Comparison of ENCODE assay signal across 24 mouse cellular contexts in genomic region chr2:160707673-160708072, GRCm38 (mm10). TPM values are rescaled to one million over a fixed set of nuclear protein-coding genes. Genes with fewer than 3 reads are reported as not detected.
A peak's percentile ranks its signal among the peaks of the same experiment; 100 is the strongest.
DNase-seq lines count a peak whose midpoint lies in the region; ATAC-seq and TF ChIP-seq lines count a peak whose summit lies in the region.
"Had no signal": no experiment of that assay in that cellular context is flagged by ENCODE, and none has a peak within 500 bp of the region (broad histone marks: within the 10 kb centered on the region; RNA-seq: fewer than 3 reads in every experiment).

No protein-coding gene starts in this region.

- TF ChIP-seq CTCF in CH12.LX (conservative IDR thresholded peaks at IDR 0.05 in 1 of 2, IDR thresholded peaks at IDR 0.05 in 1 of 2; ENCODE audit: low read depth in 2 of 2, low read length in 2 of 2) (no peak), MEL (IDR thresholded peaks at IDR 0.05 in 2 of 3, conservative IDR thresholded peaks at IDR 0.05 in 1 of 3; ENCODE audit: control insufficient read depth in 1 of 3, insufficient read depth in 1 of 3, low read depth in 2 of 3, low read length in 3 of 3, poor library complexity in 1 of 3, severe bottlenecking in 1 of 3) (no peak)

- dilution Hi-C loops in CH12.LX (cut with MboI; ENCODE audit: extremely low pct_ligation_motif_present, extremely low pct_unique_long_range_greater_than_20kb, low sequenced_read_pairs), result no loop called here

- H3K4me1 ChIP-seq in CH12.LX (ENCODE audit: control insufficient read depth in 1 of 2, insufficient read depth in 2 of 2) (peaks cover 0 to 22% of the 10 kb centered on the region in 2 experiments; a peak in 2 of 4 replicates), MEL (ENCODE audit: control insufficient read depth in 1 of 2, insufficient read depth in 2 of 2, low read length in 2 of 2) (peaks cover 5 to 18% of the 10 kb centered on the region in 2 experiments)
- no peaks in the 10 kb centered on the region for H3K4me1 ChIP-seq in midbrain, embryonic 11.5 days (ENCODE audit: control insufficient read depth, insufficient read depth, low read length)
- H3K4me1 ChIP-seq: embryonic facial prominence, embryonic 13.5 days; embryonic facial prominence, embryonic 15.5 days; forebrain, embryonic 10.5 days; forebrain, embryonic 12.5 days had no signal

- 0 out of 2 replicates have a peak, but pooled peaks have one; percentile 34 for ATAC-seq in megakaryocyte progenitor cell, adult 5-6 weeks (replicated peaks; ENCODE audit: poor library complexity)
- no peak for ATAC-seq in midbrain, embryonic 11.5 days (ENCODE audit: low FRiP score)
- ATAC-seq: CD4-positive, CD25-positive, alpha-beta regulatory T cell, adult 4 months; forebrain, embryonic 14.5 days; forebrain, embryonic 16.5 days had no signal

- no peak overlapping the region for H3K4me2 ChIP-seq in CH12.LX (ENCODE audit: insufficient read depth, low read depth, poor library complexity, severe bottlenecking)
- H3K4me2 ChIP-seq in midbrain, embryonic 11.5 days, result no peak overlapping the region
- H3K4me2 ChIP-seq: embryonic facial prominence, embryonic 13.5 days; embryonic facial prominence, embryonic 15.5 days; forebrain, embryonic 12.5 days had no signal

- H3K79me2 ChIP-seq in CH12.LX (replicated peaks; ENCODE audit: control insufficient read depth, extremely low read depth, insufficient read depth, poor library complexity, severe bottlenecking) (peaks cover 7% of the 10 kb centered on the region), MEL (ENCODE audit: control insufficient read depth, insufficient read depth, low read length, poor library complexity) (no peaks in the 10 kb centered on the region)

- H3K36me3 ChIP-seq in CH12.LX (replicated peaks in 1 of 2; ENCODE audit: control insufficient read depth in 1 of 2, insufficient read depth in 1 of 2, low read length in 1 of 2) (peaks cover 55 to 86% of the 10 kb centered on the region in 2 experiments), MEL (ENCODE audit: control insufficient read depth in 1 of 2, insufficient read depth in 2 of 2, low read length in 2 of 2) (peaks cover 31% of the 10 kb centered on the region in 2 experiments)
- H3K36me3 ChIP-seq in midbrain, embryonic 11.5 days (ENCODE audit: control insufficient read depth, insufficient read depth, low read length), result peaks cover 19% of the 10 kb centered on the region

- 91% methylated on average over 3 of the region's 3 CpGs for WGBS in midbrain, embryonic 11.5 days

- H3K9me3 ChIP-seq in CH12.LX (replicated peaks; ENCODE audit: low read length) (no peaks in the 10 kb centered on the region), MEL (replicated peaks; ENCODE audit: insufficient read depth, low read length) (no peaks in the 10 kb centered on the region)
- no peaks in the 10 kb centered on the region for H3K9me3 ChIP-seq in midbrain, embryonic 11.5 days (ENCODE audit: control insufficient read depth, low read length)
- H3K9me3 ChIP-seq: embryonic facial prominence, embryonic 13.5 days; embryonic facial prominence, embryonic 15.5 days; forebrain, embryonic 10.5 days; forebrain, embryonic 12.5 days had no signal

- H3K27ac ChIP-seq in CH12.LX (ENCODE audit: insufficient read depth, low read depth) (no peak overlapping the region), MEL (ENCODE audit: control insufficient read depth, low read depth, low read length) (no peak overlapping the region)
- H3K27ac ChIP-seq in midbrain, embryonic 11.5 days (ENCODE audit: low read depth, low read length), result no peak overlapping the region
- H3K27ac ChIP-seq: embryonic facial prominence, embryonic 13.5 days; embryonic facial prominence, embryonic 15.5 days; forebrain, embryonic 10.5 days; forebrain, embryonic 12.5 days had no signal

- TF ChIP-seq POLR2A in CH12.LX (IDR thresholded peaks at IDR 0.05; ENCODE audit: low read depth, low read length), result 0 out of 2 replicates have a peak, but pooled peaks have one; percentile 19
- TF ChIP-seq POLR2A in MEL (IDR thresholded peaks at IDR 0.05; ENCODE audit: control insufficient read depth in 1 of 2, insufficient read depth in 1 of 2, low read depth in 1 of 2, low read length in 2 of 2, poor library complexity in 1 of 2), result no peak

- in situ Hi-C loops in CH12.LX (cut with MboI; ENCODE audit: low pct_ligation_motif_present, low pct_unique_long_range_greater_than_20kb, low sequenced_read_pairs), result no loop called here

- no peak for DNase-seq in CH12.LX (ENCODE audit: extremely low read depth)
- peak; percentile 58 for DNase-seq in MEL (ENCODE audit: low read depth, low spot score)
- DNase-seq in left cerebral cortex, adult 8-10 months (ENCODE audit: low spot score in 2 of 2), result no peak
- no peak for DNase-seq in midbrain, embryonic 11.5 days (ENCODE audit: low spot score, missing footprints)
- DNase-seq: adrenal gland, adult 2 months; adrenal gland, postnatal 10 days; adrenal gland, postnatal 25 days; B cell, adult 2 months; cerebellum, adult 11 months; cerebellum, adult 18-20 months; cerebellum, adult 8-10 months; cerebellum, adult 9-11 months; cerebellum, postnatal 14 days; cerebellum, postnatal 36 days; embryo, embryonic 11 days had no signal

- TF ChIP-seq RAD21 in CH12.LX (IDR thresholded peaks at IDR 0.05; ENCODE audit: low read depth, low read length), result no peak
- no peak for TF ChIP-seq RAD21 in MEL (IDR thresholded peaks at IDR 0.05; ENCODE audit: low read depth, low read length)

- TF ChIP-seq EP300 in CH12.LX (IDR thresholded peaks at IDR 0.05; ENCODE audit: low read length) (no peak), MEL (IDR thresholded peaks at IDR 0.05; ENCODE audit: low read depth in 1 of 2, low read length in 2 of 2) (peak; percentile 31 to 48; a peak in 3 of 4 replicates)

- H3K27me3 ChIP-seq in CH12.LX (replicated peaks) (no peaks in the 10 kb centered on the region), MEL (ENCODE audit: control insufficient read depth in 1 of 2, insufficient read depth in 2 of 2, low read length in 2 of 2) (no peaks in the 10 kb centered on the region)
- no peaks in the 10 kb centered on the region for H3K27me3 ChIP-seq in midbrain, embryonic 11.5 days (ENCODE audit: control insufficient read depth, insufficient read depth, low read length)
- H3K27me3 ChIP-seq: embryonic facial prominence, embryonic 13.5 days; embryonic facial prominence, embryonic 15.5 days; forebrain, embryonic 12.5 days had no signal

- H3K4me3 ChIP-seq in CH12.LX (replicated peaks in 1 of 3; ENCODE audit: low read depth in 2 of 3, low read length in 2 of 3, poor library complexity in 1 of 3), result no peak overlapping the region
- H3K4me3 ChIP-seq in MEL (ENCODE audit: control insufficient read depth in 1 of 2, insufficient read depth in 1 of 2, low read depth in 2 of 2, low read length in 2 of 2), result no peak overlapping the region
- no peak overlapping the region for H3K4me3 ChIP-seq in midbrain, embryonic 11.5 days (ENCODE audit: low read depth, low read length)
- H3K4me3 ChIP-seq: embryonic facial prominence, embryonic 13.5 days; embryonic facial prominence, embryonic 15.5 days; erythroblast, embryonic 14.5 days; forebrain, embryonic 10.5 days; forebrain, embryonic 12.5 days had no signal

- H3K9ac ChIP-seq in CH12.LX (ENCODE audit: insufficient read depth, low read depth) (no peak overlapping the region), MEL (ENCODE audit: control insufficient read depth, low read depth, low read length, poor library complexity, severe bottlenecking) (no peak overlapping the region)
- H3K9ac ChIP-seq in midbrain, embryonic 11.5 days (ENCODE audit: low read length), result no peak overlapping the region
- H3K9ac ChIP-seq: embryonic facial prominence, embryonic 13.5 days; embryonic facial prominence, embryonic 15.5 days; forebrain, embryonic 12.5 days had no signal

TF ChIP-seq in CH12.LX, 34 proteins besides CTCF, POLR2A, EP300 and RAD21:
- TF ChIP-seq MXI1 (IDR thresholded peaks at IDR 0.05; ENCODE audit: low read depth, low read length) (no peak), KAT2A (IDR thresholded peaks at IDR 0.05; ENCODE audit: insufficient replicate concordance, low read length) (no peak), TBP (conservative IDR thresholded peaks at IDR 0.05; ENCODE audit: low read depth, low read length) (no peak), ZC3H11A (IDR thresholded peaks at IDR 0.05; ENCODE audit: low read depth, low read length) (no peak), MYC (IDR thresholded peaks at IDR 0.05; ENCODE audit: low read depth, low read length) (no peak), UBTF (IDR thresholded peaks at IDR 0.05; ENCODE audit: low read depth, low read length) (no peak), CHD1 (IDR thresholded peaks at IDR 0.05; ENCODE audit: low read depth, low read length) (no peak)

TF ChIP-seq in MEL, 35 proteins besides CTCF, POLR2A, EP300 and RAD21:
- peak; percentile 87 for TF ChIP-seq GATA1 (IDR thresholded peaks at IDR 0.05; ENCODE audit: low read depth, low read length)
- TF ChIP-seq MXI1 (IDR thresholded peaks at IDR 0.05; ENCODE audit: low read depth, low read length), result peak; percentile 54; the same call in 1 of the 2 replicates
- no peak for TF ChIP-seq CHD2 (IDR thresholded peaks at IDR 0.05; ENCODE audit: low read length)
- TF ChIP-seq TCF12 (IDR thresholded peaks at IDR 0.05; ENCODE audit: low read depth, low read length), result peak; percentile 11; the same call in 1 of the 2 replicates
- no peak for TF ChIP-seq MAX (IDR thresholded peaks at IDR 0.05; ENCODE audit: low read length)
- TF ChIP-seq RCOR1 (IDR thresholded peaks at IDR 0.05; ENCODE audit: low read depth, low read length), result no peak
- 0 out of 2 replicates have a peak, but pooled peaks have one; percentile 16 for TF ChIP-seq ETS1 (IDR thresholded peaks at IDR 0.05; ENCODE audit: low read depth, low read length)
- no peak for TF ChIP-seq NRF1 (IDR thresholded peaks at IDR 0.05; ENCODE audit: insufficient read depth, low read depth, low read length, poor library complexity, severe bottlenecking)
TF ChIP-seq in MEL: peak in this region for 4.

RNA-seq across cellular contexts. Expression of gene Plcg1, which starts 23.4 kb away (rescaled TPM):
- total RNA-seq in CH12.LX (2012; rRNA removed) (16.9 and 28.1 TPM in 2 replicates), CH12.LX (2014; rRNA removed) (15.5 and 16.1 TPM in 2 replicates), MEL (2012; rRNA removed) (15.2 and 15.4 TPM in 2 replicates)
- polyA plus RNA-seq in CH12.LX (2012; ENCODE audit: insufficient read length, low read depth) (16.6 and 17.6 TPM in 2 replicates), MEL (2012; ENCODE audit: insufficient read depth in 1 of 2, insufficient read length in 2 of 2, low read depth in 1 of 2, low replicate concordance in 2 of 2, missing spikeins in 1 of 2) (10 to 100 TPM in 1 of 2 experiments, not detected in 1; 27.5 TPM)
- 5.8 and 9.7 TPM in 2 replicates for total RNA-seq in megakaryocyte progenitor cell, adult 5-6 weeks (2015)
- total RNA-seq in megakaryocyte progenitor cell, adult 5-6 weeks (2017), result 19.5 and 24.5 TPM in 2 replicates
- 100 to 1,000 TPM; 103 to 121 (median 114) TPM for total RNA-seq in left cerebral cortex, adult 8-10 months (2022)
- 64.0 and 65.3 TPM in 2 replicates for polyA plus RNA-seq in midbrain, embryonic 11.5 days (2014; fragmentation: Nextera tagmentation; extraction: Ambion mirVana)

Comparison
In these comparisons a context has a peak if more than half of its experiments do, and no peak if none do; other contexts are left out.
1. Of the 35 proteins assayed by ChIP-seq in both MEL and CH12.LX: peak only in MEL: EP300, ETS1, MXI1 and TCF12; only in CH12.LX: POLR2A; in both: none; in neither: 30.